Mouse (Mus musculus) stomach, embryonic 16.5 days (tissue): ENCODE data around the gene Supt3. TPM values are rescaled to one million over a fixed set of nuclear protein-coding genes. Genes with fewer than 3 reads are reported as not detected.

Source experiments
- ATAC-seq: fragments of 200-750 bp; cut with Nextera tagmentation; 2 replicates; pipeline ENCODE4 v1.8.0; 2017; ENCODE audit warnings: moderate number of reproducible peaks, moderate TSS enrichment; ENCODE audit not compliant: insufficient read depth, low FRiP score
- H3K27ac ChIP-seq: fragments of 300-500 bp; sonication (generic); 2 replicates; pipeline ENCODE4 v1.5.1; 2014; ENCODE audit warnings: low read length
- H3K27me3 ChIP-seq: fragments of 300-500 bp; sonication (generic); 2 replicates; pipeline ENCODE4 v1.6.1; 2014; ENCODE audit warnings: low read length, control low read depth, mixed read lengths; ENCODE audit not compliant: control insufficient read depth, insufficient read depth
- H3K36me3 ChIP-seq: fragments of 300-500 bp; sonication (generic); 2 replicates; pipeline ENCODE4 v1.6.1; 2014; ENCODE audit warnings: low read length; ENCODE audit not compliant: control insufficient read depth, insufficient read depth
- H3K4me1 ChIP-seq: fragments of 300-500 bp; sonication (generic); 2 replicates; pipeline ENCODE4 v1.6.1; 2014; ENCODE audit warnings: low read length, control low read depth, mixed read lengths; ENCODE audit not compliant: control insufficient read depth, insufficient read depth
- H3K4me2 ChIP-seq: fragments of 300-500 bp; sonication (generic); 2 replicates; pipeline ENCODE4 v1.6.1; 2014; ENCODE audit warnings: low read depth, low read length, mixed read lengths
- H3K4me3 ChIP-seq: fragments of 300-500 bp; sonication (generic); replicated peaks from 2 replicates; pipeline ENCODE4 v1.5.1; 2014; ENCODE audit warnings: mild to moderate bottlenecking, low read length
- H3K9ac ChIP-seq: fragments of 300-500 bp; sonication (generic); 2 replicates; pipeline ENCODE4 v1.6.1; 2014; ENCODE audit warnings: low read length
- H3K9me3 ChIP-seq: fragments of 300-500 bp; sonication (generic); replicated peaks from 2 replicates; pipeline ENCODE4 v1.6.1; 2016; ENCODE audit warnings: low read length, control low read depth; ENCODE audit not compliant: control insufficient read depth
- WGBS: fragments of 180-500 bp; shearing (Covaris S2); extraction: QIAGEN DNeasy Blood & Tissue Kit; methylation state at CpG from one replicate; pipeline ENCODE4 v1.1.7; 2014; 5-methylcytosine and 5-hydroxymethylcytosine counted together
- polyA plus RNA-seq: library from polyadenylated mRNA; unstranded; fragments of >200 nt; fragmentation: Nextera tagmentation; extraction: Ambion mirVana; gene quantifications from 2 replicates; pipeline ENCODE4 v1.2.1, GENCODE M21; 2015

Gene Supt3
- polyA plus RNA-seq, 1 experiment from 2014 or later: 17.4 TPM

GRCm38 (mm10) chr17:45087022-45087421 lies 310.1 kb downstream of the Supt3 start:
- Histone ChIP-seq H3K4me2 (no peak overlapping the region), H3K4me1 (0 out of 2 replicates have a peak, but pooled peaks cover 4% of the 10 kb centered on the region), H3K27ac (no peak overlapping the region), H3K9ac (no peak overlapping the region), H3K9me3 (no peaks in the 10 kb centered on the region), H3K27me3 (no peaks in the 10 kb centered on the region), H3K36me3 (no peaks in the 10 kb centered on the region), H3K4me3 (no peak overlapping the region)
- ATAC-seq: peak; percentile 78
- 38% methylated on average over 5 of the region's 5 CpGs for WGBS

GRCm38 (mm10) chr17:45101064-45101463 lies 324.1 kb downstream of the Supt3 start:
- no peak for ATAC-seq
- Histone ChIP-seq H3K27ac (no peak overlapping the region), H3K27me3 (no peaks in the 10 kb centered on the region), H3K4me2 (no peak overlapping the region), H3K4me1 (no peaks in the 10 kb centered on the region), H3K9me3 (no peaks in the 10 kb centered on the region), H3K9ac (no peak overlapping the region), H3K36me3 (no peaks in the 10 kb centered on the region), H3K4me3 (no peak overlapping the region)
- WGBS: 51% methylated on average over 7 of the region's 7 CpGs

DNA sequence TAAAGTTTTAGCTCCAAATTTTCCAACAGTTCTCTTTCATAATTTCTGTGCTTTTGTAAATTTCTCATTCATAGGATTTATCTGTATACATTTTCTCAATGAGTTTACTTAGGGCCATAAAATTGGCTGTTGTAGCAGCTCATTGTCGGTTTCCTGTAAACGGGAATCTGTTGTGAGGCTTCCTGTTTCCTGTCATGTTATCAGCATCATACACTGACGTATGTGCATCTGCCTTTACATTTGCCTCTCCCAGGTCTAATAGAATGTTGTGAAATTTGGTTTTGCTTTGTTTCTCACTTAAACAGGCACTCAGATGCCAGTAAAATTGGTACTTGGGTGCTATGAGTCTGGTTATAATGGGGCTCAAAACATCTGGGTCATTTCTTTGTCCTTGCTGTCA lies 338.4 kb downstream of the Supt3 start:
- Histone ChIP-seq H3K4me1 (peaks cover 10% of the 10 kb centered on the region), H3K27me3 (no peaks in the 10 kb centered on the region; the same call in 1 of the 2 replicates), H3K4me2 (no peak overlapping the region), H3K4me3 (no peak overlapping the region), H3K36me3 (no peaks in the 10 kb centered on the region), H3K9me3 (no peaks in the 10 kb centered on the region), H3K27ac (no peak overlapping the region), H3K9ac (no peak overlapping the region)
- ATAC-seq: no peak
- 48% methylated on average over 3 of the region's 3 CpGs for WGBS

DNA sequence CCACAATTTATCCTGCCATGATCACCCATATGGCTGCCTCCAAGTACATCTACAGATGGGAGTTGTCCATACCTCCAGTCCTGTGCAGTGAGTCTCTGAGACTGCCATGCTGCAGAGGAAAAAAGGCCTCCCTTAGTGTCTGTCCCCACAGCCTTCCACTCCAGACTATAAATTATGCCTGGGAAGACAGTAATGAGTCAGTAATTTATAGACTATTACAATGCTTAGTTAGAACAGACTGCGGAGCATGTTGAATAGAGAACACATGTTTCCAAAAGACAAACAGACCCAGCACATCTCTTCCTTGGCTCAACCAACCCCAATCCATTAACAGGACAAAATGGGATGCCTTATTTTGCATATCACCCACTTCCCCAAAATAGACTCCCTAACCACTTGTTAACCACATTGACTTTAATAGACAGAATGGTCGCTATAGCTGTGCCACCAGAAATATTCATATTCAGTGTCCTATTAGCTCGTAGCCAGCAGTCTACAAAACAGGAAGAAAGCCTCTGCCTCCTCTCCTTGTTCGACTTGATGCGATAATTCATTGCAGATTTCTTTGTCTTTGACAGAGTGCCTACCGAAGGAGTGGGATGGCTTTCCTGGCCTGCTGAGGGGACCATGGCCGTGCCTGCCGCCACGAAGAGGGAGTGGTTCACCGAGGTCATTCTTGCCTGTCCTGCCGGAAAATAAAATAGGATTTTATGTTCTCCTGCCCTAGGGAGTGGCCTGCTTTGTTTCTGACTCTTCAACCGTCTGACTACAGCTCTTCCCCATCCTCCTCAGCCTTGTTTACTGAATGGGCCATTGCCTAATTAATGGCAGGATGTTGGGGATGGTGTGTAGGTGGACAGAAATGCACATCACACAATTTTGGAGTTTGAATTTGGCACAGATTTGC lies 341.9 kb downstream of the Supt3 start:
- H3K36me3 ChIP-seq: no peaks in the 10 kb centered on the region
- no peak overlapping the region for H3K4me2 ChIP-seq
- 0 out of 2 replicates have a peak, but pooled peaks have one; percentile 17 for ATAC-seq
- H3K4me3 ChIP-seq: no peak overlapping the region
- no peaks in the 10 kb centered on the region for H3K9me3 ChIP-seq
- no peak overlapping the region for H3K9ac ChIP-seq
- WGBS: 28% methylated on average over 12 of the region's 12 CpGs
- 0 out of 2 replicates have a peak overlapping the region, but pooled peaks have one; percentile 17 for H3K27ac ChIP-seq
- H3K4me1 ChIP-seq: peaks cover 10% of the 10 kb centered on the region
- H3K27me3 ChIP-seq: no peaks in the 10 kb centered on the region

DNA sequence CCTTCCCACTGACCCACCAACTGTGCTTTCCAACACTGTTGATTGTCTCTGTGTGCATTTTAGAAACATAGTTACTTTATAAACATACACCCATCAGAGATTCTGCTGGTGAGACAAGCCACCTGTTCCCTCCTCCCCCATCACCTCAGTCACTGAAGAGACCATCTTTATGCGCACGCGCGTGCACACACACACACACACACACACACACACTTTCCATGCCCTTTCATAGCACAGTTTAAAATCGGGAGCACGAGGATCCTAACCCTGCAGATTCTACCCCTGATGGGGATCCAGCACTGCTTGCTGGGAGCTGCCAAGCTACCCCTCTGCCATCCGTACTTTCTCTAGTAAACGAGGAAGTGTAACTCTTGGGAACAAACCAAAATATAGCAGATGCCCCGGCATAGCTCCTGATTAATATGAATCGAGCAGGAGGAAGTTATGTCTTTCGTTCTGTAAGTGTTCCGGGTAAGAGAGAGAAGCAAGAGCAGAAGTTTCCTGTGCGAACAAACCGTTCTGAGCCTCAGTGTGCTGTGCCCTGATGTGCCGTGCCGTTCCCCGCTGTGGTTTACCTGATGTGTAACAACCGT lies 342.8 kb downstream of the Supt3 start:
- Histone ChIP-seq H3K27me3 (no peaks in the 10 kb centered on the region), H3K4me3 (0 out of 2 replicates have a peak overlapping the region, but pooled peaks have one; percentile 7), H3K4me2 (peak overlapping the region; percentile 38), H3K4me1 (peaks cover 10% of the 10 kb centered on the region), H3K36me3 (no peaks in the 10 kb centered on the region), H3K9me3 (no peaks in the 10 kb centered on the region), H3K27ac (peak overlapping the region; percentile 26; the same call in 1 of the 2 replicates), H3K9ac (no peak overlapping the region)
- no peak for ATAC-seq
- 41% methylated on average over 18 of the region's 18 CpGs for WGBS

GRCm38 (mm10) chr17:45123856-45124255 lies 346.9 kb downstream of the Supt3 start:
- H3K9ac ChIP-seq: no peak overlapping the region
- H3K9me3 ChIP-seq: no peaks in the 10 kb centered on the region
- H3K4me2 ChIP-seq: no peak overlapping the region
- ATAC-seq: no peak
- WGBS: 97% methylated on average over 3 of the region's 3 CpGs
- peaks cover 9% of the 10 kb centered on the region for H3K4me1 ChIP-seq
- H3K27me3 ChIP-seq: no peaks in the 10 kb centered on the region
- H3K36me3 ChIP-seq: no peaks in the 10 kb centered on the region
- no peak overlapping the region for H3K27ac ChIP-seq
- H3K4me3 ChIP-seq: no peak overlapping the region

GRCm38 (mm10) chr17:45128611-45129010 lies 351.7 kb downstream of the Supt3 start:
- WGBS: 91% methylated on average over 4 of the region's 4 CpGs
- Histone ChIP-seq H3K27me3 (no peaks in the 10 kb centered on the region), H3K4me3 (no peak overlapping the region), H3K9ac (no peak overlapping the region), H3K9me3 (no peaks in the 10 kb centered on the region), H3K4me1 (no peaks in the 10 kb centered on the region), H3K4me2 (no peak overlapping the region), H3K27ac (no peak overlapping the region), H3K36me3 (no peaks in the 10 kb centered on the region)
- no peak for ATAC-seq

DNA sequence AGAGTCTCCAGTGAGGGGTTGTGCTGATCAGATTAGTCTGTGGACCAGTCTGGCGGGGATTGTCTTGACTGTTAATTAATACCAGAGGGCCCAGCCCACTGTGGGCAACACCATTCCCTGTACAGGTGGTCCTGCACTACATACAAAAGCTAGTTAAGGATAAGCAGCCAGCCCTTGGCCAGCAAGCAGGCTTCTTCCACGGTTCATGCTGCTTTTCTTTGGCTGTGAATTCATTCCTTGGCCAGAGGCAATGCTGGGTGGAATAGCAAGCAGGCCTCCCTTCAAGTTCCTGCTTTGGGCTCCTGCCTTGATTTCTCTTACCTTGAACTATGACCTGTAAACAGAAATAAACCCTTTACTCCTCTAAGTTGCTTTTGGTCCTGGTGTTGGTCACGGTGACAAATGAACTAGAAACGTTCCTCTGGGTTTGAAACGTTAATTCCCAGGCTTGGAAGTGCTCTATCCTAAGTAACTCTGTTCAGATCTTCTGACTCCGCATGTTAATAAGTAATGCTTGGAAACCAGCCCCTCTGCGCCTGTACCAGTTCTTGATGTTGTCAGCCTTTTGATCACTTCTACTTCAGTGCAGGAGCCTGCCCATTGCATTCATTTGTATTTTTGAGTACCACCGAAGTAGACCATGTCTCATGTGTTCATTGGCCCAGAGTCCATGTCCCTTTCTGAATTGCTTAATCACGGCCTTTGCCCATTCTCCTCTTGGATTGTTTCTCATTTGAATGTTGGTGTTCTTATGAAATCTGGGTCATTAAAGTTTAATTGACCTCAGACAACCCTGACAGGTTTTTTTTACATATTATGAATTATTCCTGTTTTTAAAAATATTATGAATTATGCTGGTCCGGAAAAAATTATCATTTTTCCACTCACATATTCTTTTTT lies 356.8 kb downstream of the Supt3 start:
- Histone ChIP-seq H3K36me3 (no peaks in the 10 kb centered on the region), H3K27ac (no peak overlapping the region), H3K9me3 (no peaks in the 10 kb centered on the region), H3K4me3 (no peak overlapping the region), H3K4me2 (no peak overlapping the region), H3K27me3 (no peaks in the 10 kb centered on the region), H3K9ac (no peak overlapping the region), H3K4me1 (no peaks in the 10 kb centered on the region)
- no peak for ATAC-seq
- WGBS: 83% methylated on average over 10 of the region's 10 CpGs
